Mouse (Mus musculus) macrophage (primary cell): ENCODE measurements around the gene Trappc5. TPM values are rescaled to one million over a fixed set of nuclear protein-coding genes. Genes with fewer than 3 reads are reported as not detected.

Source experiments
- polyA plus RNA-seq: library from polyadenylated mRNA; stranded (reverse); fragments of 250-400 nt; gene quantifications from 3 replicates; pipeline ENCODE4 v1.2.4, GENCODE M21; 2018; ENCODE audit warnings: inconsistent platforms

The Trappc5 gene
- polyA plus RNA-seq, 1 experiment from 2014 or later, result 7.0 TPM

Other genes with a start within 250 kb of the Trappc5 start
- gene Pex11g, start 208.6 kb upstream of the Trappc5 start, polyA plus RNA-seq, result 1.0 to 2.3 TPM (median 1.1 TPM) in 3 replicates
- not detected in 3 replicates for gene Tex45, start 205.4 kb upstream of the Trappc5 start, polyA plus RNA-seq
- 7.9 to 23.2 TPM (median 13.3 TPM) in 3 replicates for gene Zfp358, start 183.2 kb upstream of the Trappc5 start, polyA plus RNA-seq
- gene Mcoln1, start 175.8 kb upstream of the Trappc5 start, polyA plus RNA-seq, result 50.2 to 92.5 TPM (median 73.4 TPM) in 3 replicates
- 10.2 to 19.0 TPM (median 11.7 TPM) in 3 replicates for gene Pnpla6, start 160.9 kb upstream of the Trappc5 start, polyA plus RNA-seq
- not detected in 3 replicates for gene C330021F23Rik, start 108.3 kb upstream of the Trappc5 start, polyA plus RNA-seq
- gene Camsap3, start 89.0 kb upstream of the Trappc5 start, polyA plus RNA-seq, result 0.52 to 1.1 TPM in 2 of 3 replicates, not detected in the other
- 26.9 to 29.7 TPM (median 28.8 TPM) in 3 replicates for gene Xab2, start 55.0 kb upstream of the Trappc5 start, polyA plus RNA-seq
- gene Pet100, start 54.8 kb upstream of the Trappc5 start, polyA plus RNA-seq, result 35.9 to 49.5 TPM (median 43.3 TPM) in 3 replicates
- not detected in 3 replicates for gene Pcp2, start 50.8 kb upstream of the Trappc5 start, polyA plus RNA-seq
- 121 to 243 TPM (median 173 TPM) in 3 replicates for gene Stxbp2, start 45.3 kb upstream of the Trappc5 start, polyA plus RNA-seq
- gene Retn, start 20.5 kb upstream of the Trappc5 start, polyA plus RNA-seq, result not detected in 3 replicates
- 0.22 to 0.92 TPM (median 0.34 TPM) in 3 replicates for gene Mcemp1, start 10.5 kb upstream of the Trappc5 start, polyA plus RNA-seq
- gene Fcor, start 3.9 kb upstream of the Trappc5 start, polyA plus RNA-seq, result 1.5 to 1.9 TPM in 2 of 3 replicates, not detected in the other
- gene Fcer2a, start 17.9 kb downstream of the Trappc5 start, polyA plus RNA-seq, result not detected in 3 replicates
- gene Clec4g, start 44.4 kb downstream of the Trappc5 start, polyA plus RNA-seq, result not detected in 3 replicates
- 0.15 to 0.83 TPM in 2 of 3 replicates, not detected in the other for gene Cd209a, start 72.7 kb downstream of the Trappc5 start, polyA plus RNA-seq
- gene Cd209e, start 178.0 kb downstream of the Trappc5 start, polyA plus RNA-seq, result not detected in 3 replicates
- gene Cd209d, start 202.3 kb downstream of the Trappc5 start, polyA plus RNA-seq, result not detected in 3 replicates